Mouse (Mus musculus): ENCODE results near the gene Tubb3. TPM values are rescaled to one million over a fixed set of nuclear protein-coding genes. Genes with fewer than 3 reads are reported as not detected.

Tubb3 gene
- not detected in 2 replicates for polyA plus RNA-seq (2012; ENCODE audit: insufficient read depth, insufficient read length, missing spikeins)

DNA sequence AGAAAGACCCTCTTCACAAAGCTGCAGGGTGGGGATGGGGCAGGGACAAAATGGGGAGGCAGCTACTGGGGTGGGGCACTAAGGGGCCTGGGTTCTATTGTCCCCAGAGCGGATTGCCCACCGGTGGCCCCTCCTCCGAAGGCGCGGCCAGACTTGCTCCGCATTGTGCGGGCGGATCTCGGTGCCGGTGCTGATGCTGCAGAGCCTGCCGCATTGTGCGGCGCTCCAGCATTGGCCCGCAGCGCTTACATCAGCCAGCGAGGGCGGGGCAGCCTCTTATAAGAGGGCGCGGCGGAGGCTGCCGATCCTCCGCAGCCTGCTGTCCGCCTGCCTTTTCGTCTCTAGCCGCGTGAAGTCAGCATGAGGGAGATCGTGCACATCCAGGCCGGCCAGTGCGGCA is at the start of gene Tubb3:
Gene Tubb3, plus strand, starts transcription at position 179 of the 400 bp plus-strand sequence.
- Histone ChIP-seq H3K27ac (ENCODE audit: insufficient read depth, low read depth, low read length) (no peak within 1 kb of the TSS), H3K4me1 (ENCODE audit: control insufficient read depth, insufficient read depth, low read length) (no peaks in the 10 kb centered on the region), H3K4me3 (ENCODE audit: insufficient read depth, low read length) (peak within 1 kb of the TSS; percentile 19)
- no peak for TF ChIP-seq CTCF (IDR thresholded peaks at IDR 0.05; ENCODE audit: low read depth, low read length)
- no peak for TF ChIP-seq POLR2A (IDR thresholded peaks at IDR 0.05; ENCODE audit: borderline replicate concordance, low read depth, low read length)

DNA sequence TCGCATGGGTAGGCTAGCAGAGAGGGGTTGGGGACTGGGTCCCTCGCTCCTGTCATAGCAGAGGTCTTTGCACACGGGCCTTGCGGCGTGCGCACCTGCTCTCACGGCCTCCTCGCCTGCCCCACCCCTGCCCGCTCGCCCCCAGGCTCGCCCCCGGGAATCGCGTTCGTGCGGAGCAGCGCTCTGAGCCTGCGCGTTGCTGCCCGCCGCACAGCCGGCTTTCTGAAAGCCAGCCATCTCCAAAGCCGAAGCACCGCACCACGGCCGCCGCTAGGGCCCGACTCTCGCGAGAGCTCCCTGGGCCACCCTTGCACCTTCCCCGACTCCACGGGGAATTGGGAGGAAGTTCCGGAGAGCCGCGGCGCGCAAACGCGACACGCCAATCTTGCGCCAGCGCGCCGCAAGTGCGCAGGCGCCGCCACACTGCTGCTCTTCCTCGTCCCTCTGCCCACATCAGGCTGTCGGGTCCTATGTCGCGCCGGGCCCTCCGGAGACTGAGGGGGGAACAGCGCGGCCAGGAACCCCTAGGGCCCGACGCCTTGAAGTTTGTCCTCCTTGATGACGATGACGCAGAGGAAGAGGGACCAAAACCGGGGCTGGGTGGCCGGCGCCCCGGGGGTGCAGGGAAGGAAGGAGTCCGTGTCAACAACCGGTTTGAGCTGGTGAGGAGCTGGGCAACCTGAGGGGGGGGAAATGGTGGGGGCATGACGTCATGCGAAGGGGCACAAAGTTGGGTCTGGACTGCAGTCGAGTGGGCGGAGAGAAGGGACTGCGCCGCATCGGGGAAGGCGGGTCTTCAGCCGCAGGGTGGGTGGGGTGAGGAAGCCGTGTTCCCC is 37.6 kb upstream of the Tubb3 start, which contains the start of gene Tcf25:
Gene Tcf25, plus strand, starts transcription at position 351 of the 836 bp plus-strand sequence.
- TF ChIP-seq POLR2A (IDR thresholded peaks at IDR 0.05; ENCODE audit: borderline replicate concordance, low read depth, low read length), result no peak
- no peak for TF ChIP-seq CTCF (IDR thresholded peaks at IDR 0.05; ENCODE audit: low read depth, low read length)
- Histone ChIP-seq H3K4me3 (ENCODE audit: insufficient read depth, low read length) (peak within 1 kb of the TSS; percentile 94), H3K27ac (ENCODE audit: insufficient read depth, low read depth, low read length) (peak within 1 kb of the TSS; percentile 93), H3K4me1 (ENCODE audit: control insufficient read depth, insufficient read depth, low read length) (peaks cover 8% of the 10 kb centered on the region; the same call in 1 of the 2 replicates)

DNA sequence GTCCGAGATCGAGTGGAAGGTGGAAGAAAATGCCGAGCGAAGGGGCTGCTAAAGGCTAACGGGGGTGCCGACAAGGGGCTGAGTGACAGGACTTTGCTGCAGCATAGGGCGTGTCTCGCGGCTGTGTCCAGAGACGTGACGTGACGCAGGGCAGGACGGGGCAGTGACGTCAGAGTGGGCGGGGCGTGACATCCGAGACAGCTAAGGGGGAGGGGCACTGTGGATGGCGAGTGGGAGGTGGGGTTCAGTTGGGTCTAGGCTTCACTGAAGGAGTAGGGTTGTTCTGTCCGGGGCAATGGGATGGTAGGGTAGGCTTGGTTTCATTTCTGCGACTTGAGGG is 37.0 kb upstream of the Tubb3 start:
- Histone ChIP-seq H3K27ac (ENCODE audit: insufficient read depth, low read depth, low read length) (peak overlapping the region; percentile 93), H3K4me3 (ENCODE audit: insufficient read depth, low read length) (peak overlapping the region; percentile 94), H3K4me1 (ENCODE audit: control insufficient read depth, insufficient read depth, low read length) (peaks cover 8% of the 10 kb centered on the region; the same call in 1 of the 2 replicates)
- no peak for TF ChIP-seq CTCF (IDR thresholded peaks at IDR 0.05; ENCODE audit: low read depth, low read length)
- no peak for TF ChIP-seq POLR2A (IDR thresholded peaks at IDR 0.05; ENCODE audit: borderline replicate concordance, low read depth, low read length)

DNA sequence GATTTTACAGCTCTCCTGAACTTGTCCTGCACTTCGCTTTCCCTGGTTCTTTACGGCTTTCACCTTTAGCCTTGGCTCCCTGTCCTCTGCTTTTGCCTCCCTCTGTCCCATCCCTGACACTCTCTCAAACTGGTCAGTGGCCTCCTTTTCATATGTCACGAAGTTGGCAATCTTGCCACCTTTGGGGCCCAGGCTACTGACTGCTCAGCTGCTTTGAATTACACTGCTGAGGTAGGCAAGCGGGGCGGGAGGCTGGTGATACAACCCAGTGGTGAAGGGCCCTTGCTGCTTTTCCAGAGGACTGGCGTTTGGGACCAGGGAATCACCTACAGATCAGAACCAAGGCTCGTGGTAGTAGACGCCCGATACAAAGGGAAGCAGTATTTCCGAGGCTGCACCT is 35.5 kb upstream of the Tubb3 start:
- no peak for TF ChIP-seq CTCF (IDR thresholded peaks at IDR 0.05; ENCODE audit: low read depth, low read length)
- no peak for TF ChIP-seq POLR2A (IDR thresholded peaks at IDR 0.05; ENCODE audit: borderline replicate concordance, low read depth, low read length)
- Histone ChIP-seq H3K4me3 (ENCODE audit: insufficient read depth, low read length) (no peak overlapping the region), H3K4me1 (ENCODE audit: control insufficient read depth, insufficient read depth, low read length) (peaks cover 8% of the 10 kb centered on the region; the same call in 1 of the 2 replicates), H3K27ac (ENCODE audit: insufficient read depth, low read depth, low read length) (no peak overlapping the region)

DNA sequence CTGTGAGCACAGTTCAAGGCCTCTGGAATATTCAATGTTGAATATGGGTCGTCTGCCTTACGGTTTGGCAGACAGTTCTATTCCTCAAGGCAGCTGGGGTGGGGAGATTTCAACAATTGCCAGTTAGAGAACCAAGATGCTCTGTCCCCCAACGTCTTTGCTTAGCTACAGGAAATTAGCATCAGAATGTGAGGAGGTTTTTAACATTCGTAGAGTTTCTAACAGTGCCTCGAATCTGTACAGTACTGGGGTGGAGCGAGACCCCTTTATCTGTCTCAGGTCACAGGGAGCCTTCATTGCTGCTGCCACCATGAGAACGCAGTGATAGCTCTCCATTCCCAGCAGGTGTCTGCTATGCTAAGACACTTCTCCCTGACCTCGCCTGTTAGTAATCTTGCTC is 35.1 kb upstream of the Tubb3 start:
- TF ChIP-seq POLR2A (IDR thresholded peaks at IDR 0.05; ENCODE audit: borderline replicate concordance, low read depth, low read length) (no peak), CTCF (IDR thresholded peaks at IDR 0.05; ENCODE audit: low read depth, low read length) (no peak)
- no peak overlapping the region for H3K4me3 ChIP-seq (ENCODE audit: insufficient read depth, low read length)

DNA sequence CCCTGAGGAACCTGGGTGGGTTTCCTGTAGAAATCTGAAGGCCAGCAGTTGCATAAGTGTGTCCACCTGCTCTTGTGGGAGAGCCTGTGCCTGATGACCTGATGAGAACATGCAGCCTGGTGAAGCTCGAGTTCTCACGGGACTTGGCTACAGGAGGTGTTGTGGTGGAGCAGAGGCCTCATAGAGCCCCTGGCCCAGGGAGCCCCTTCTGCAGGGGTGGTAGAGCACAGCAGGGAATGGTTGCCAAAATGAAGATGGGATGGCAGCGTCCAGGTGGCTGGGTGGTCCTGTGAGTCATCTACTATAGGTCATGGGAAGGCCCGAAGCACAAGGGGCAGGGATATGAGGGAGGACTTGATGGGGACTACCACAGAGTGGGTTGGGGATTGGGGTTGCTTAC is 29.5 kb upstream of the Tubb3 start:
- peaks cover 16% of the 10 kb centered on the region for H3K4me1 ChIP-seq (ENCODE audit: control insufficient read depth, insufficient read depth, low read length)
- H3K4me3 ChIP-seq (ENCODE audit: insufficient read depth, low read length), result no peak overlapping the region
- H3K27ac ChIP-seq (ENCODE audit: insufficient read depth, low read depth, low read length), result no peak overlapping the region
- TF ChIP-seq CTCF (IDR thresholded peaks at IDR 0.05; ENCODE audit: low read depth, low read length) (no peak), POLR2A (IDR thresholded peaks at IDR 0.05; ENCODE audit: borderline replicate concordance, low read depth, low read length) (no peak)

More for the DNA sequence above, 35.1 kb upstream of the Tubb3 start:
- H3K27ac ChIP-seq (ENCODE audit: insufficient read depth, low read depth, low read length), result no peak overlapping the region
- H3K4me1 ChIP-seq (ENCODE audit: control insufficient read depth, insufficient read depth, low read length), result peaks cover 8% of the 10 kb centered on the region; the same call in 1 of the 2 replicates

DNA sequence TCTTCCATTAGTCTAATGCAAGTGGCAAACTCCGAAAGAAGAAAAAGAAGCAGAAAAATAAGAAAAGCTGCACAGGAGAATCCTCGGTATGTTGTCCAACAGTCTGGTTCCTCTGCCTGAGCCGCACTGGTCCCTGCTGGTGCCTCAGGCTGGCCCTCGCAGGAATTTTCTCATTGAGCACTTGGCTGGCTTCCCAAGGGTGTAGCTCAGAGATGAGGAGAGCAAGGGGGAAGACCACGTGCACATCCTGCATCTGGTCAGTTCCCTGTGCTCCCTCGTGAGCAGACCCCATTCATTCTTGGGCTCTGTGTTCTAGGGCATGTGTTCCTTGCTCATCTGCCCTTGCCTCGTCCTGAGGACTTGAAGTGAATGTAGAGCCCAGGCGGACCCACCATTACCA is 28.7 kb upstream of the Tubb3 start:
- TF ChIP-seq CTCF (IDR thresholded peaks at IDR 0.05; ENCODE audit: low read depth, low read length), result no peak
- no peak for TF ChIP-seq POLR2A (IDR thresholded peaks at IDR 0.05; ENCODE audit: borderline replicate concordance, low read depth, low read length)
- Histone ChIP-seq H3K27ac (ENCODE audit: insufficient read depth, low read depth, low read length) (no peak overlapping the region), H3K4me3 (ENCODE audit: insufficient read depth, low read length) (no peak overlapping the region), H3K4me1 (ENCODE audit: control insufficient read depth, insufficient read depth, low read length) (peaks cover 16% of the 10 kb centered on the region)

DNA sequence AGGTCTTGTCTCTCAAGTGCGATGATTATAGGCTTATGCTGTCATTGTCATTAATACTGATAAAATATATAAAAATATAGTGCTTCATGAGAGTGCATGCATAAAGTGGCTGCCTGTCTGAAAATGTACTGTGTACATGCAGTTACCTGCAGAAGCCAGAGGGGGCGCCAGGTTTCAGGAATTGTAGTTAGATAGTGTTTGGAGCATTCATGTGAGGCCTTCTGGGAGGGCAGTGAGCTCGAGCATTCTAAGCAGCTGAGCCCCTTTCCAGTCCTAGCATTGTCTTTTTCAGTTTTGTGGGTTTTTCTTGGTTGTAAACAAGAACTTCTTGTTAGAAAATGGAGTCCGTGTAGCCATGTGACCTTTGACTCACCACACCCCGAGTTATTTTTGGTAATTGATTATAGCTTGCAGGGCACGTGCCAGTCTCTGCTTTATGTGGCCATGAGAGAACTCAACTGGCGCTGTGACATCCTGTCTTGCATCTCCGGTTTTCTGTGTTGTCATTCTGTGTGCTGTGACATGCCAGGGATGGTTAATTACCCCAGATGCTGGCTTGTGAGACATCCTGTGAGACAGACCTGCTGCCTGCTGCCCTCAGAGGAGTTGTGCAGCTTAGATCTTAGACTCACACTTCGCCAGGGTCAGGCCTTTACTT is 26.2 kb upstream of the Tubb3 start:
- H3K27ac ChIP-seq (ENCODE audit: insufficient read depth, low read depth, low read length), result peak overlapping the region; percentile 88

DNA sequence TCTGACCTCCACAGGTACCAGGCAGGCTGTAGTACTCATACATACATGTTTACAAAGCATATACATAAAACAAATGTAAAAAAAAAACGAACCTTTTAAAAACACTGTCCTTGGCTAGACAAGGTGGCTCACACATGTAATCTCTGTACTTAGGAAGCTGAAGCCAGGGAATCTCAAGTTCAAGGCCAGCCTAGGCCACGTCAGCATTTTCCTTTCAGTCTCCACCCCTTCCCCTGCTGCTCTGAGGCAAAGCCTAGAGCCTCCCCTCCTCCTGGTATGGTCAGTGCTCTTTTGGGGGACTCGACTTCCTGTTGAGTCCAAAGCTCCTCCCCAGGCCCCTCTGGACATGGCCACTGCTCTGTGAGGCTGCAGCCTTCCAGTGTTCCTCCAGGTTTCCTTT is 24.2 kb upstream of the Tubb3 start:
- H3K4me1 ChIP-seq (ENCODE audit: control insufficient read depth, insufficient read depth, low read length), result peaks cover 16% of the 10 kb centered on the region
- H3K4me3 ChIP-seq (ENCODE audit: insufficient read depth, low read length), result no peak overlapping the region
- H3K27ac ChIP-seq (ENCODE audit: insufficient read depth, low read depth, low read length), result no peak overlapping the region
- no peak for TF ChIP-seq CTCF (IDR thresholded peaks at IDR 0.05; ENCODE audit: low read depth, low read length)
- TF ChIP-seq POLR2A (IDR thresholded peaks at IDR 0.05; ENCODE audit: borderline replicate concordance, low read depth, low read length), result no peak

More for the DNA sequence above, 26.2 kb upstream of the Tubb3 start:
- Histone ChIP-seq H3K4me1 (ENCODE audit: control insufficient read depth, insufficient read depth, low read length) (peaks cover 16% of the 10 kb centered on the region), H3K4me3 (ENCODE audit: insufficient read depth, low read length) (no peak overlapping the region)
- TF ChIP-seq CTCF (IDR thresholded peaks at IDR 0.05; ENCODE audit: low read depth, low read length) (peak; percentile 80), POLR2A (IDR thresholded peaks at IDR 0.05; ENCODE audit: borderline replicate concordance, low read depth, low read length) (no peak)

DNA sequence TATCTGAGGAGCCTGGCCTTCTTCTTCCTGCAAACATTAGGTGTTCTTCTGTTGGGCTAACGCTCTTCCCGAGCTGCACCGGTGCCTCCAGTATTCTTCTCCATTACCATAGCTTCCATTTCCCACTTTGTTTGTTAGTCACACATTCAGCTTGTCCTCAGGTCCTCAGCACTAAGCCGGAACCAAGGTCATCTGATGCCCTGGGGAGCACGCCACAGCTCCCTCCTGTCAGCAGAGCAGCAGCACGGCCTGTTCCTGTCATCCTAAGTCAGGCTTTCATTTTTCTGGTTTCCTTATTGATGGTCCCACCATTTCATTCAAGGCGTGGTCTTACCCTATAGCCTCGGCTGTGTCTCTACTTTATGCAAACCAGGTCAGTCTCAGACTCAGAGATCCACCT is 23.4 kb upstream of the Tubb3 start:
- H3K4me1 ChIP-seq (ENCODE audit: control insufficient read depth, insufficient read depth, low read length), result peaks cover 16% of the 10 kb centered on the region
- H3K27ac ChIP-seq (ENCODE audit: insufficient read depth, low read depth, low read length), result no peak overlapping the region
- TF ChIP-seq POLR2A (IDR thresholded peaks at IDR 0.05; ENCODE audit: borderline replicate concordance, low read depth, low read length) (no peak), CTCF (IDR thresholded peaks at IDR 0.05; ENCODE audit: low read depth, low read length) (no peak)
- no peak overlapping the region for H3K4me3 ChIP-seq (ENCODE audit: insufficient read depth, low read length)
